Mouse (Mus musculus) kidney, adult 8-10 months (tissue): ENCODE data around the gene Hps4.
A peak's percentile ranks its signal among the peaks of the same experiment; 100 is the strongest.
"Not testable (repeated sequence)": the region's sequence is repeated elsewhere in the genome, so short reads cannot be mapped to it uniquely, and the experiment has no call there.

Experiments
- DNase-seq, 2 experiments: peaks; one replicate each; pipeline ENCODE4 v3.0.0; 2022

Hps4 gene

GRCm38 (mm10) chr5:112409274-112409673 lies 66.4 kb downstream of the Hps4 start:
- no peak for DNase-seq

DNA sequence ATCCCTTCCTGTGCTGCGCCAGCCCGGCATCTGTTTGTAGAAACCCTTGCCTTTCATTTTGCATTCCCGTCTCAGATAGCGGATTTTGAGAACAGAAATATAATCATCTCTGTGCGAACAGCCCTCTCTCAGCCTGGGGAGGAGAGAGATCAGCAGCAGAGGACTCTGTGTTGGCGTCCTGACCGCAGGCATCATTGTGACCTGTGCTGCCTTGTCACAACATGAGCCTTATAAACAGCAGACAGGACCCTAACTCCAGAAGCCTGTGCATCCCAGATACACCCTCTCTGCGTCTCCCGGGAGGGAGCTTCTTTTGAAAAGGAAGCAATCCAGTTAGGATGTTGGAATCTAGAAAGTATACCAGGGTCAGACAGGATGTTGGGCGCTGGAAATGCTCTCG lies 68.2 kb downstream of the Hps4 start:
- DNase-seq, result no peak

DNA sequence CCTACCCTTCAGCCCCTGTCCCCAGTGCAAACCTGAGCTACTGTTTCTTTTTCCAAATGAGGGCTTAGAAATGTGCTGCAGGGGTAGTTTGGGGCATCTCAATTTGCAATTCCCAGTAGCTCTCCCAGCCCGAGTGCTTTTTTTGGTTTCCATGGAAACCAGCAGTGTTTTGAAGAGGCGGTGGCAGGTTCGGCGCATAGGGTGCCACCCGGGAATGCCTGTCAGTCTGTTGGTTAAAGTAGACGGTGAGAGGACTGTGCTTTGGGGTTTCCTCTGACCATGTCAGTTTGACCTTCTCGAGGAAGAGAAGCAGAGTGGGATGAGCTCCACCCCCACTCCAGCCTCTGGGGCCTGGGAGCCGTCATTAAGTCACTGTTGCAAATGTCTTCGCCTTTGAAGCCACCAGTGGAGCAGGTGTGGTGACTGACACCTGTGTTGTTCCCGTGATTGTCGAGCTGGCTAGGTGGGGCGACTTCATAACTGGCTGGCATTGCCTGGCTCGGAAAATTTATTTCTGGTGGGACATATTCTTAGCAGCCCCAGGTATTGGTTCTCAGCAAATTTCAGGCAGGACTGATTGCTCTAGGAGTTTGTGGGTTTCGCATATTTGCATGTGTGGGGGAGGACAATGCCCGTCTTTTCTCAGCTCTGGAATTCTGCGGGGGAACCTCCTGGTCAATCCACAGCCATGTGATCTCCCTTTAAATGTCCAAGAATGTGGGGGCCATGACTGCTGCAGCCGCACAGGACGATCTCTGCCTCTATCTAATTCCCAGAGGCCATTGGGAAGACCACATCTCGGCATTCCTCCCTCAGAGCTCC lies 68.8 kb downstream of the Hps4 start:
- no peak for DNase-seq

DNA sequence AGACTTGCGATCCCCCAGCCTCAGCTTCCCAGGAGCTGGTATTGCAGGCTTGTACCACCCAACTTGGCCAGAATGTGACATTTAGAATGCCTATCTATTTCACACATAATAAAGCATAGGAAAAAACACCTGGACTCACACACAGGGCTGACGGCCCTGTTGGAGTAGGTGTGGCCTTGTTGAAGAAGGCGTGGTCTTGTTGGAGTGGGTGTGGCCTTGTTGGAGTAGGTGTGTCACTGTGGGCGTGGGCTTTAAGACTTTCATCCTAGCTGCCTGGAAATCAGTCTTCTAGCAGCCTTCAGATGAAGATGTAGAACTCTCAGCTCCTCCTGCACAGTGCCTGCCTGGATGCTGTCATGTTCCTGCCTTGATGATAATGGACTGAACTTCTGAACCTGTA lies 69.9 kb downstream of the Hps4 start:
- not testable (repeated sequence) for DNase-seq

DNA sequence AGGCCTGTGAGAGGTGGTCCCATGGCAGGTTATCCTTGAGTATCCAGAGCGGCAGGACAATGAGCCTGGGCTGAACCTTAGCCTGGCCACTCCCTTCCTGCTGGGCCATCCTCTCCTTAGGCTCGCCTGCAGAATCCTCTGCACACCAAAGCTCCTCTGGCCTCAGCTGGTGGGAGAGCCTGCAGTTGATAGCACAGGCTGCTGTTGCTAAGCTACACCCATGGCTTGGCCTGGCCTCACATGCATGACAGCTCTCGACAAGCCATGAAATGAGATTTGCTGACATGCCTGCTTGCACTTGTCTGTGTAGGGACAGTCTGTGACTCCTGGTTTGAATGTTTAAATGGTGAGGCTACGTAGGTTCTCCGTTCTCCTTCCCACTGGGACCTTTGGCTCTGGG lies 73.8 kb downstream of the Hps4 start:
- no peak for DNase-seq

DNA sequence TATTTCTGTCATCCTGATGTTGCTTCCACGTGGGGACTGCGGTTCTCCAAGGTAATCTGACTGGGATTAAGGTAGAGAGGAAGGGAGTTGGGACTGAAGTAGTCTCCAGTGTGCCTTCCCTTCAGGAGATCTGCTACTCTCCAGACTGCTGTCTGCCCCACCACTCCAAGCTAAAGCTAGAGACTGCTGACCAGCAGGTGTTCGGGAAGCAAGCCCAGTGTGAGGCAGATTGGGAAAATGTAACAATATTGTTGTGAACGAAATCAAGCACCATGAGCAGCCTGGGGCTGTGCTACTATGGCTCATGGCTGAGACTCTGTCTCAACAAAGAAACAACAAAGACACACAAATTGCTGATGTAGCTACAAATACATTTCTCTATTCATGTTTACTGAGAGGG lies 75.1 kb downstream of the Hps4 start:
- no peak for DNase-seq

- DNase-seq, result no peak
These were observed 76.7 kb downstream of the Hps4 start for GRCm38 (mm10) chr5:112419535-112419934.

GRCm38 (mm10) chr5:112426635-112427034 lies 83.8 kb downstream of the Hps4 start:
- DNase-seq, result no peak

GRCm38 (mm10) chr5:112427283-112427682 lies 84.4 kb downstream of the Hps4 start:
- peak in 1 of 2 experiments; percentile 57 for DNase-seq
